Mouse (Mus musculus) hindbrain, embryonic 15.5 days (tissue): ENCODE data around the gene Ebpl. TPM values are rescaled to one million over a fixed set of nuclear protein-coding genes. Genes with fewer than 3 reads are reported as not detected.

Experiments
- ATAC-seq: fragments of 200-750 bp; cut with Nextera tagmentation; 2 replicates; pipeline ENCODE4 v1.8.0; 2017; ENCODE audit warnings: low read depth, moderate number of reproducible peaks, moderate TSS enrichment; ENCODE audit not compliant: low FRiP score
- H3K27ac ChIP-seq: fragments of 300-500 bp; sonication (generic); replicated peaks from 2 replicates; pipeline ENCODE4 v1.5.1; 2015; ENCODE audit warnings: mild to moderate bottlenecking, inconsistent platforms
- H3K27me3 ChIP-seq: fragments of 300-500 bp; sonication (generic); 2 replicates; pipeline ENCODE4 v1.6.1; 2015; ENCODE audit warnings: control low read depth, inconsistent platforms
- H3K36me3 ChIP-seq: fragments of 300-500 bp; sonication (generic); 2 replicates; pipeline ENCODE4 v1.6.1; 2015; ENCODE audit warnings: control low read depth, inconsistent platforms
- H3K4me1 ChIP-seq: fragments of 300-500 bp; sonication (generic); replicated peaks from 2 replicates; pipeline ENCODE4 v1.6.1; 2015; ENCODE audit warnings: control low read depth, inconsistent platforms
- H3K4me2 ChIP-seq: fragments of 300-500 bp; sonication (generic); 2 replicates; pipeline ENCODE4 v1.6.1; 2015; ENCODE audit warnings: moderate library complexity, mild to moderate bottlenecking, inconsistent platforms
- H3K4me3 ChIP-seq: fragments of 300-500 bp; sonication (generic); 2 replicates; pipeline ENCODE4 v1.5.1; 2015; ENCODE audit warnings: mild to moderate bottlenecking, inconsistent platforms
- H3K9ac ChIP-seq: fragments of 300-500 bp; sonication (generic); 2 replicates; pipeline ENCODE4 v1.6.1; 2015; ENCODE audit warnings: inconsistent platforms
- H3K9me3 ChIP-seq: fragments of 300-500 bp; sonication (generic); 2 replicates; pipeline ENCODE4 v1.6.1; 2016; ENCODE audit warnings: control low read depth, inconsistent platforms
- WGBS: fragments of 180-500 bp; shearing (Covaris S2); methylation state at CpG from one replicate; pipeline ENCODE4 v1.1.7; 2015; 5-methylcytosine and 5-hydroxymethylcytosine counted together
- polyA plus RNA-seq: library from polyadenylated mRNA; unstranded; fragments of >200 nt; fragmentation: Nextera tagmentation; extraction: Ambion mirVana; gene quantifications from 2 replicates; pipeline ENCODE4 v1.2.1, GENCODE M21; 2015

Gene Ebpl
- polyA plus RNA-seq = 10.1 and 11.6 TPM in 2 replicates

- no peaks in the 10 kb centered on the region for H3K27me3 ChIP-seq
- WGBS = under 1% methylated on average over 40 of the region's 40 CpGs
- H3K36me3 ChIP-seq = no peaks in the 10 kb centered on the region; the same call in 1 of the 2 replicates
- peak within 1 kb of the TSS; percentile 52 for H3K4me3 ChIP-seq
- peak; percentile 96 for ATAC-seq
- peak within 1 kb of the TSS; percentile 71 for H3K4me2 ChIP-seq
- H3K9me3 ChIP-seq = no peaks in the 10 kb centered on the region
- H3K9ac ChIP-seq = peak within 1 kb of the TSS; percentile 72
- peak within 1 kb of the TSS; percentile 81 for H3K27ac ChIP-seq
- peaks cover 12% of the 10 kb centered on the region for H3K4me1 ChIP-seq
Measured at GRCm38 (mm10) chr14:61360131-61360980, at the start of gene Ebpl. Ebpl (minus strand) TSS chr14:61360439.

DNA sequence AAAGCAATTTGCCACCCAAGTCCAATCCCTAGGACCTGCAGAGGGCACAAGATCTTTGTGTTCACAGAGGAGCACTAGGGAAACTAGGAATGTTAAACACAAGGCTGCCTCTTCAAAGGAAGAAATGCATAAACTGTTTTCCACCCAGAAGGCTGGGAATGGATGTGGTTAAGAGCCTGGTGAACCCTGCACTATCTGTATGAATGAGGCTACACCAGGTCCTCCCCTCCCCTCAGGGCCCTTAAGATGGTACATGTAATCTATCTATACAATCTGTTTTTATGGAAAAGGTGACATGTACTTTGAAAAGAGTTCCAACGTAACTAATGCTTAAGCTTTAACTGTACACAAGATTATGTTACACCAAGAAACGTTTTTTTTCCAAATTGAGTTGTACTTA lies 49.8 kb upstream of the Ebpl start:
- no peak overlapping the region for H3K27ac ChIP-seq
- H3K4me2 ChIP-seq = no peak overlapping the region
- H3K4me1 ChIP-seq = peaks cover 9% of the 10 kb centered on the region
- 92% methylated on average over 2 of the region's 2 CpGs for WGBS
- ATAC-seq = no peak
- no peak overlapping the region for H3K4me3 ChIP-seq
- H3K9me3 ChIP-seq = no peaks in the 10 kb centered on the region
- no peaks in the 10 kb centered on the region for H3K36me3 ChIP-seq
- H3K27me3 ChIP-seq = no peaks in the 10 kb centered on the region
- H3K9ac ChIP-seq = no peak overlapping the region

DNA sequence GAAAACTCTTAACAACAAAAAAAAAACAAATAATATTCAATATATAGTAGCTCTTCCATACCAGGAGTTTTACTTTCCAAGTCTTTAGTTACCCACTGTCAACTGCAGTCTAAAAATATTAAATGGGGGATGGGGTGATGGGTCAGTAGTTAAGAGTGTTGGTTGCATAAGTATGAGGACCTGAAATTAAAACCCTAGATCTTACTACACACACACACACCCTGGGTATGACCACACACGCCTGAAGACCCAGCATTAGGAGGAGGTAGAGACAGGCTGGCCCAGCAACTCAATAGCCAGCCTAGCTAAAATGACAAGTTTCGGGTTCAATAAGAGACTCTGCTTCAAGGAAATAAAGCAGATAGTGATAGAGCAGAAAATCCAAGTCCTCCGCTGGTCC lies 46.8 kb upstream of the Ebpl start:
- H3K4me3 ChIP-seq = no peak overlapping the region
- H3K9ac ChIP-seq = no peak overlapping the region
- H3K4me2 ChIP-seq = no peak overlapping the region
- no peaks in the 10 kb centered on the region for H3K36me3 ChIP-seq
- no peaks in the 10 kb centered on the region for H3K4me1 ChIP-seq
- no peaks in the 10 kb centered on the region for H3K9me3 ChIP-seq
- H3K27ac ChIP-seq = no peak overlapping the region
- H3K27me3 ChIP-seq = no peaks in the 10 kb centered on the region
- 95% methylated on average over 3 of the region's 3 CpGs for WGBS
- ATAC-seq = no peak

- H3K4me1 ChIP-seq = no peaks in the 10 kb centered on the region
- ATAC-seq = no peak
- H3K27me3 ChIP-seq = no peaks in the 10 kb centered on the region
- H3K4me3 ChIP-seq = no peak overlapping the region
- H3K27ac ChIP-seq = no peak overlapping the region
- no peak overlapping the region for H3K4me2 ChIP-seq
- no peak overlapping the region for H3K9ac ChIP-seq
- no peaks in the 10 kb centered on the region for H3K9me3 ChIP-seq
- H3K36me3 ChIP-seq = peaks cover 5% of the 10 kb centered on the region
Measured at GRCm38 (mm10) chr14:61405761-61406160, 45.5 kb upstream of the Ebpl start.

GRCm38 (mm10) chr14:61404941-61405340 lies 44.7 kb upstream of the Ebpl start:
- Histone ChIP-seq H3K9ac (no peak overlapping the region), H3K27me3 (no peaks in the 10 kb centered on the region), H3K9me3 (no peaks in the 10 kb centered on the region), H3K27ac (no peak overlapping the region), H3K4me2 (no peak overlapping the region), H3K4me1 (no peaks in the 10 kb centered on the region), H3K36me3 (peaks cover 10% of the 10 kb centered on the region), H3K4me3 (no peak overlapping the region)
- ATAC-seq = no peak
- WGBS = 91% methylated on average over 3 of the region's 3 CpGs

- H3K4me2 ChIP-seq = no peak overlapping the region
- WGBS = 92% methylated on average over 6 of the region's 6 CpGs
- no peak overlapping the region for H3K4me3 ChIP-seq
- H3K9ac ChIP-seq = no peak overlapping the region
- H3K27me3 ChIP-seq = no peaks in the 10 kb centered on the region
- H3K9me3 ChIP-seq = no peaks in the 10 kb centered on the region
- H3K4me1 ChIP-seq = no peaks in the 10 kb centered on the region
- ATAC-seq = no peak
- H3K36me3 ChIP-seq = peaks cover 19% of the 10 kb centered on the region
- no peak overlapping the region for H3K27ac ChIP-seq
Measured at GRCm38 (mm10) chr14:61394745-61395144, 34.5 kb upstream of the Ebpl start.

- no peak overlapping the region for H3K27ac ChIP-seq
- peaks cover 18% of the 10 kb centered on the region for H3K36me3 ChIP-seq
- no peaks in the 10 kb centered on the region for H3K4me1 ChIP-seq
- no peaks in the 10 kb centered on the region for H3K9me3 ChIP-seq
- H3K4me3 ChIP-seq = no peak overlapping the region
- no peaks in the 10 kb centered on the region for H3K27me3 ChIP-seq
- ATAC-seq = no peak
- 81% methylated on average over 3 of the region's 3 CpGs for WGBS
- no peak overlapping the region for H3K4me2 ChIP-seq
- H3K9ac ChIP-seq = no peak overlapping the region
Measured at GRCm38 (mm10) chr14:61390586-61390985, 30.3 kb upstream of the Ebpl start.

DNA sequence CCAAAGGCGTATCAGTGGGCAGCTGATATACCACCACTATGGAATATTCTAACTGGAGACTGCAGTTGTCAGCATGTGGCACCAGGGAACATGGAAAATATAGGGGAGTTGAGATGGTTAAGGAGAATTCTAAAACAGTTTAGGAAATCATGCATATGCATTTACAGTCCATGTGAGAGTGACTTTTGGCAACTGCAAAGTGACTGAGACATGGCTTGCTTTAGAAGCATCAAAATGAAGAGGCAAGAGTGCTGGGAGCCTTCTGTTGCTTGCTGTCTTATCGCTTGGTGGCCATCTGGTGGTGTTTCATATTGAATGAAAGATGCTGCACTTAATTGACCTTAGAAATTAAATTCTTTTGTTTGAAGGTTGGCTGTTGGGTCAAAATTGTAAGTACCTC lies 7.1 kb upstream of the Ebpl start:
- 81% methylated on average over 2 of the region's 2 CpGs for WGBS

DNA sequence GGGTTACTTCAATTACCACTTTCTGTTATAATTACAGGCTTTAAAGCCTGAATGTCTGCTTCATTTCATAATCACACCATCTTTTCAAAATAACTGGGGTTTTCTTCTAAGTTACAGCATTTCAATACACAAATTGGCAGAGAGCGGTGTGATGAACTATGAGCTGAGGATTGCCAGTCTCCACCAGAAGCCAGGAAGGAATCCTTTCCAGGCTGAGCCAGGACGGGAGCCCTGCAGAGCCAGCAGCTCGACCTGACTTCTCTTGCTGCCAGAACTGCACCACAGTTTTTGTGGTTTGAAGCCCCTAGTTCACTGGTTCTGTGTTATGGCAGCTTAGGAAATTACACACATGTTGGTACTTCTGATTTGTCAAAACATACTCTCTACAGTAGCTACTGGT lies 4.4 kb upstream of the Ebpl start:
- no peak for ATAC-seq
- no peaks in the 10 kb centered on the region for H3K27me3 ChIP-seq
- H3K4me2 ChIP-seq = no peak overlapping the region
- H3K4me1 ChIP-seq = peaks cover 7% of the 10 kb centered on the region
- H3K4me3 ChIP-seq = no peak overlapping the region
- no peak overlapping the region for H3K9ac ChIP-seq
- WGBS = 88% methylated on average over 3 of the region's 3 CpGs
- peaks cover 18% of the 10 kb centered on the region for H3K36me3 ChIP-seq
- H3K27ac ChIP-seq = no peak overlapping the region
- no peaks in the 10 kb centered on the region for H3K9me3 ChIP-seq

More for the DNA sequence above, 7.1 kb upstream of the Ebpl start:
- H3K36me3 ChIP-seq = peaks cover 38% of the 10 kb centered on the region
- no peak overlapping the region for H3K4me2 ChIP-seq
- no peak for ATAC-seq
- H3K27ac ChIP-seq = no peak overlapping the region
- H3K27me3 ChIP-seq = no peaks in the 10 kb centered on the region
- H3K4me1 ChIP-seq = no peaks in the 10 kb centered on the region
- H3K4me3 ChIP-seq = no peak overlapping the region
- H3K9ac ChIP-seq = no peak overlapping the region
- H3K9me3 ChIP-seq = no peaks in the 10 kb centered on the region

GRCm38 (mm10) chr14:61363734-61364133 lies 3.5 kb upstream of the Ebpl start:
- Histone ChIP-seq H3K9ac (no peak overlapping the region), H3K36me3 (peaks cover 15% of the 10 kb centered on the region), H3K4me3 (no peak overlapping the region), H3K27me3 (no peaks in the 10 kb centered on the region), H3K9me3 (no peaks in the 10 kb centered on the region), H3K4me2 (no peak overlapping the region), H3K27ac (no peak overlapping the region), H3K4me1 (peaks cover 12% of the 10 kb centered on the region)
- ATAC-seq = no peak
- 94% methylated on average over 2 of the region's 2 CpGs for WGBS

GRCm38 (mm10) chr14:61362268-61362667 lies 2.0 kb upstream of the Ebpl start:
- Histone ChIP-seq H3K4me3 (no peak overlapping the region), H3K9ac (no peak overlapping the region), H3K9me3 (no peaks in the 10 kb centered on the region), H3K4me2 (no peak overlapping the region), H3K27me3 (no peaks in the 10 kb centered on the region), H3K4me1 (peaks cover 12% of the 10 kb centered on the region), H3K27ac (no peak overlapping the region), H3K36me3 (peaks cover 12% of the 10 kb centered on the region)
- WGBS = 97% methylated on average over 2 of the region's 2 CpGs
- no peak for ATAC-seq

GRCm38 (mm10) chr14:61360981-61361511 lies 807 bp upstream of the Ebpl start:
- WGBS = 62% methylated on average over 3 of the region's 3 CpGs
- H3K4me1 ChIP-seq = peaks cover 12% of the 10 kb centered on the region
- no peaks in the 10 kb centered on the region for H3K27me3 ChIP-seq
- peak overlapping the region; percentile 71 for H3K4me2 ChIP-seq
- no peak overlapping the region for H3K27ac ChIP-seq
- peaks cover 1% of the 10 kb centered on the region; the same call in 1 of the 2 replicates for H3K36me3 ChIP-seq
- H3K4me3 ChIP-seq = peak overlapping the region; percentile 52
- ATAC-seq = no peak; the same call in 1 of the 2 replicates
- no peaks in the 10 kb centered on the region for H3K9me3 ChIP-seq
- H3K9ac ChIP-seq = no peak overlapping the region
